Mouse (Mus musculus) megakaryocyte, embryonic 14.5 days (primary cell): ENCODE measurements around the gene Ube2h. TPM values are rescaled to one million over a fixed set of nuclear protein-coding genes. Genes with fewer than 3 reads are reported as not detected.
A peak's percentile ranks its signal among the peaks of the same experiment; 100 is the strongest.

Experiments used
- H3K27me3 ChIP-seq: replicated peaks from 2 replicates; pipeline ENCODE3; 2012; ENCODE audit warnings: inconsistent platforms
- H3K36me3 ChIP-seq: replicated peaks from 2 replicates; pipeline ENCODE3; 2012; ENCODE audit warnings: low read length, inconsistent platforms, mixed read lengths
- H3K4me1 ChIP-seq: 2 replicates; pipeline ENCODE4 v1.6.1; 2012; ENCODE audit warnings: inconsistent platforms
- H3K4me3 ChIP-seq: replicated peaks from 2 replicates; pipeline ENCODE3; 2012; ENCODE audit warnings: moderate library complexity, mild to moderate bottlenecking, inconsistent platforms
- H3K9me3 ChIP-seq: 2 replicates; pipeline ENCODE4 v1.6.1; 2012; ENCODE audit warnings: inconsistent platforms
- FLI1 ChIP-seq: IDR thresholded peaks from 2 replicates; pipeline ENCODE4 v1.6.1; 2012; ENCODE audit warnings: low read length, inconsistent platforms, mixed read lengths
- GATA1 ChIP-seq: IDR thresholded peaks from 3 replicates; pipeline ENCODE4 v1.6.1; 2012; ENCODE audit warnings: mixed read lengths, low read length, inconsistent platforms, borderline replicate concordance
- polyA plus RNA-seq: library from polyadenylated mRNA; stranded (reverse); fragments of >175 nt; gene quantifications from 2 replicates; pipeline ENCODE4 v1.2.3, GENCODE M21; 2012; ENCODE audit warnings: low replicate concordance; ENCODE audit not compliant: insufficient read depth

Ube2h gene
- polyA plus RNA-seq = 20.5 and 26.8 TPM in 2 replicates

- TF ChIP-seq FLI1 (no peak), GATA1 (no peak)
- H3K36me3 ChIP-seq = peaks cover 18% of the 10 kb centered on the region
- H3K4me3 ChIP-seq = peak within 1 kb of the TSS; percentile 91
- no peaks in the 10 kb centered on the region for H3K27me3 ChIP-seq
- no peaks in the 10 kb centered on the region for H3K9me3 ChIP-seq
- peaks cover 75% of the 10 kb centered on the region for H3K4me1 ChIP-seq
Measured at GRCm38 (mm10) chr6:30304399-30304917, at the start of gene Ube2h. Gene Ube2h (minus strand): TSS chr6:30304539.

GRCm38 (mm10) chr6:30353661-30354060 lies 49.3 kb upstream of the Ube2h start:
- TF ChIP-seq GATA1 (no peak), FLI1 (no peak)
- Histone ChIP-seq H3K27me3 (peaks cover 2% of the 10 kb centered on the region), H3K9me3 (no peaks in the 10 kb centered on the region), H3K36me3 (no peaks in the 10 kb centered on the region), H3K4me3 (peak overlapping the region; percentile 13), H3K4me1 (peaks cover 60% of the 10 kb centered on the region)

- TF ChIP-seq FLI1 (no peak), GATA1 (no peak)
- Histone ChIP-seq H3K27me3 (peaks cover 2% of the 10 kb centered on the region), H3K4me3 (no peak overlapping the region), H3K36me3 (no peaks in the 10 kb centered on the region), H3K4me1 (peaks cover 62% of the 10 kb centered on the region), H3K9me3 (no peaks in the 10 kb centered on the region)
Measured at GRCm38 (mm10) chr6:30352762-30353161, 48.4 kb upstream of the Ube2h start.

- no peaks in the 10 kb centered on the region for H3K9me3 ChIP-seq
- no peak for TF ChIP-seq GATA1
- H3K4me1 ChIP-seq = peaks cover 51% of the 10 kb centered on the region
- no peak overlapping the region for H3K4me3 ChIP-seq
- peaks cover under 1% of the 10 kb centered on the region for H3K27me3 ChIP-seq
- no peaks in the 10 kb centered on the region for H3K36me3 ChIP-seq
Measured at GRCm38 (mm10) chr6:30351290-30351689, 47.0 kb upstream of the Ube2h start.

GRCm38 (mm10) chr6:30347288-30347801 lies 43.0 kb upstream of the Ube2h start:
- Histone ChIP-seq H3K4me1 (peaks cover 30% of the 10 kb centered on the region), H3K36me3 (no peaks in the 10 kb centered on the region), H3K27me3 (no peaks in the 10 kb centered on the region), H3K4me3 (no peak overlapping the region), H3K9me3 (no peaks in the 10 kb centered on the region)
- no peak for TF ChIP-seq FLI1
- TF ChIP-seq GATA1 = no peak

- Histone ChIP-seq H3K27me3 (no peaks in the 10 kb centered on the region), H3K4me1 (peaks cover 24% of the 10 kb centered on the region), H3K9me3 (no peaks in the 10 kb centered on the region), H3K36me3 (no peaks in the 10 kb centered on the region), H3K4me3 (no peak overlapping the region)
- TF ChIP-seq GATA1 (no peak), FLI1 (no peak)
Measured at GRCm38 (mm10) chr6:30346737-30347136, 42.4 kb upstream of the Ube2h start.

- Histone ChIP-seq H3K4me1 (peaks cover 44% of the 10 kb centered on the region), H3K36me3 (no peaks in the 10 kb centered on the region), H3K27me3 (no peaks in the 10 kb centered on the region), H3K4me3 (no peak overlapping the region), H3K9me3 (no peaks in the 10 kb centered on the region)
- TF ChIP-seq GATA1 = no peak
- TF ChIP-seq FLI1 = no peak
Measured at GRCm38 (mm10) chr6:30344032-30344431, 39.7 kb upstream of the Ube2h start.

- Histone ChIP-seq H3K9me3 (no peaks in the 10 kb centered on the region), H3K4me1 (peaks cover 74% of the 10 kb centered on the region), H3K27me3 (no peaks in the 10 kb centered on the region), H3K4me3 (no peak overlapping the region), H3K36me3 (no peaks in the 10 kb centered on the region)
- no peak for TF ChIP-seq FLI1
Measured at GRCm38 (mm10) chr6:30340231-30340873, 36.0 kb upstream of the Ube2h start.

- no peaks in the 10 kb centered on the region for H3K27me3 ChIP-seq
- peak overlapping the region; percentile 78 for H3K4me3 ChIP-seq
- H3K36me3 ChIP-seq = no peaks in the 10 kb centered on the region
- H3K9me3 ChIP-seq = no peaks in the 10 kb centered on the region
- TF ChIP-seq GATA1 (no peak), FLI1 (no peak)
- H3K4me1 ChIP-seq = peaks cover 71% of the 10 kb centered on the region
Measured at GRCm38 (mm10) chr6:30336912-30337311, 32.6 kb upstream of the Ube2h start.

- Histone ChIP-seq H3K4me1 (peaks cover 67% of the 10 kb centered on the region), H3K9me3 (no peaks in the 10 kb centered on the region), H3K36me3 (no peaks in the 10 kb centered on the region), H3K27me3 (no peaks in the 10 kb centered on the region), H3K4me3 (no peak overlapping the region)
- TF ChIP-seq FLI1 (no peak), GATA1 (no peak)
Measured at GRCm38 (mm10) chr6:30332262-30332661, 27.9 kb upstream of the Ube2h start.
